ENCODE assay signal across 8 mouse cellular contexts in genomic region chr1:180312792-180313311, GRCm38 (mm10). TPM values are rescaled to one million over a fixed set of nuclear protein-coding genes. Genes with fewer than 3 reads are reported as not detected.
A peak's percentile ranks its signal among the peaks of the same experiment; 100 is the strongest.
DNase-seq lines count a peak whose midpoint lies in the region; ATAC-seq and TF ChIP-seq lines count a peak whose summit lies in the region.

No protein-coding gene starts in this region.

- no peak for TF ChIP-seq CTCF in liver, postnatal 0 days (IDR thresholded peaks at IDR 0.05; ENCODE audit: low read depth)

- TF ChIP-seq EP300 in liver, postnatal 0 days (IDR thresholded peaks at IDR 0.05; ENCODE audit: low read depth), result no peak

- H3K9ac ChIP-seq in liver, postnatal 0 days (replicated peaks), result no peak overlapping the region
- no peak overlapping the region for H3K9ac ChIP-seq in heart, embryonic 16.5 days (ENCODE audit: low read length)

- peaks cover 10% of the 10 kb centered on the region for H3K4me1 ChIP-seq in liver, postnatal 0 days (ENCODE audit: insufficient read depth)
- peaks cover 30% of the 10 kb centered on the region for H3K4me1 ChIP-seq in heart, embryonic 16.5 days (ENCODE audit: control insufficient read depth, insufficient read depth, low read length)

- H3K27ac ChIP-seq in liver, postnatal 0 days (ENCODE audit: low read depth), result no peak overlapping the region
- no peak overlapping the region; the same call in 1 of the 2 replicates for H3K27ac ChIP-seq in heart, embryonic 16.5 days (ENCODE audit: low read length)

- H3K9me3 ChIP-seq in liver, postnatal 0 days (ENCODE audit: low read length), result no peaks in the 10 kb centered on the region
- no peaks in the 10 kb centered on the region for H3K9me3 ChIP-seq in heart, embryonic 16.5 days (replicated peaks; ENCODE audit: control insufficient read depth, low read length)

- WGBS in liver, postnatal 0 days (ENCODE audit: insufficient replicate concordance), result 51% methylated on average over 6 of the region's 6 CpGs
- whole genome bisulfite sequencing in heart, embryonic 16.5 days, result 36% methylated on average over 6 of the region's 6 CpGs

- H3K36me3 ChIP-seq in liver, postnatal 0 days (replicated peaks; ENCODE audit: insufficient read depth, low read length), result no peaks in the 10 kb centered on the region
- H3K36me3 ChIP-seq in heart, embryonic 16.5 days (ENCODE audit: control insufficient read depth, insufficient read depth), result no peaks in the 10 kb centered on the region

- no peak overlapping the region for H3K4me3 ChIP-seq in liver, postnatal 0 days (ENCODE audit: low read depth, low read length)
- no peak overlapping the region for H3K4me3 ChIP-seq in heart, embryonic 16.5 days (ENCODE audit: low read length)

- peaks cover 7% of the 10 kb centered on the region; the same call in 1 of the 2 replicates for H3K27me3 ChIP-seq in liver, postnatal 0 days (ENCODE audit: insufficient read depth, low read length)
- H3K27me3 ChIP-seq in heart, embryonic 16.5 days (ENCODE audit: control insufficient read depth, insufficient read depth, low read length), result no peaks in the 10 kb centered on the region

- H3K4me2 ChIP-seq in liver, postnatal 0 days (ENCODE audit: low read depth, low read length), result no peak overlapping the region
- peak overlapping the region; percentile 59; the same call in 1 of the 2 replicates for H3K4me2 ChIP-seq in heart, embryonic 16.5 days (ENCODE audit: low read depth, low read length)

- no peak for DNase-seq in liver, postnatal 0 days
- DNase-seq in liver, result no peak
- DNase-seq in adrenal gland, postnatal 14 days, result peak; percentile 87
- peak; percentile 60 for DNase-seq in fibroblast of lung, adult 2 months (ENCODE audit: low read depth)
- DNase-seq in lung, postnatal 14 days, result peak; percentile 42
- DNase-seq in spleen, adult 18-20 months, result no peak

- ATAC-seq in liver, postnatal 0 days, result peak; percentile 40; the same call in 1 of the 2 replicates
- peak; percentile 26; the same call in 1 of the 2 replicates for ATAC-seq in heart, embryonic 16.5 days (replicated peaks; ENCODE audit: extremely low read depth, insufficient read depth, low FRiP score)
- ATAC-seq in megakaryocyte-erythroid progenitor cell, adult 5-6 weeks (replicated peaks; ENCODE audit: low FRiP score, low TSS enrichment, poor library complexity, severe bottlenecking), result no peak

RNA-seq across cellular contexts. Expression of gene Itpkb, which starts 17.4 kb away (rescaled TPM):
- 1.3 and 1.4 TPM in 2 replicates for polyA plus RNA-seq in liver, postnatal 0 days (2015; fragmentation: Nextera tagmentation; extraction: Ambion mirVana)
- 63.9 and 71.4 TPM in 2 replicates for total RNA-seq in adrenal gland, postnatal 14 days (2021)
- polyA plus RNA-seq in heart, embryonic 16.5 days (2015; fragmentation: Nextera tagmentation; extraction: Ambion mirVana), result 7.3 and 8.7 TPM in 2 replicates
- total RNA-seq in megakaryocyte-erythroid progenitor cell, adult 5-6 weeks (2014; fragmentation: Nextera tagmentation), result 11.5 and 12.9 TPM in 2 replicates
- 6.1 and 6.3 TPM in 2 replicates for total RNA-seq in megakaryocyte-erythroid progenitor cell, adult 5-6 weeks (2017)

RNA-seq across cellular contexts. Expression of gene Psen2, which starts 49.6 kb away (rescaled TPM):
- polyA plus RNA-seq in liver, postnatal 0 days (2015; fragmentation: Nextera tagmentation; extraction: Ambion mirVana), result 25.6 and 25.8 TPM in 2 replicates
- total RNA-seq in adrenal gland, postnatal 14 days (2021), result 26.6 and 30.4 TPM in 2 replicates
- polyA plus RNA-seq in heart, embryonic 16.5 days (2015; fragmentation: Nextera tagmentation; extraction: Ambion mirVana), result 16.5 TPM in 2 replicates
- 75.6 and 93.3 TPM in 2 replicates for total RNA-seq in megakaryocyte-erythroid progenitor cell, adult 5-6 weeks (2014; fragmentation: Nextera tagmentation)
- 39.5 and 66.4 TPM in 2 replicates for total RNA-seq in megakaryocyte-erythroid progenitor cell, adult 5-6 weeks (2017)

Comparison
In these comparisons a context has a peak if more than half of its experiments do, and no peak if none do; other contexts are left out.
1. DNase-seq: peak in adrenal gland, postnatal 14 days (single experiment), fibroblast of lung, adult 2 months (single experiment) and lung, postnatal 14 days (single experiment); none in liver, postnatal 0 days (single experiment), liver (single experiment) and spleen, adult 18-20 months (0 of 2).